Mouse (Mus musculus) forebrain, postnatal 0 days (tissue): ENCODE results near the gene Mmp10. TPM values are rescaled to one million over a fixed set of nuclear protein-coding genes. Genes with fewer than 3 reads are reported as not detected.

ENCODE experiments used
- ATAC-seq: fragments of 200-750 bp; cut with Nextera tagmentation; 2 replicates; pipeline ENCODE4 v1.8.0; 2017; ENCODE audit warnings: mild to moderate bottlenecking, moderate library complexity
- DNase-seq: peaks from one replicate; pipeline ENCODE4 v3.0.0-alpha.2; 2015
- H3K27ac ChIP-seq: fragments of 300-500 bp; sonication (generic); 2 replicates; pipeline ENCODE4 v1.5.1; 2014; ENCODE audit warnings: low read depth, mild to moderate bottlenecking, antibody characterized with exemption, low read length, moderate library complexity, mixed read lengths
- H3K27me3 ChIP-seq: fragments of 300-500 bp; sonication (generic); 2 replicates; pipeline ENCODE4 v1.6.1; 2014; ENCODE audit warnings: mild to moderate bottlenecking, low read length, mixed read lengths; ENCODE audit not compliant: insufficient read depth
- H3K36me3 ChIP-seq: fragments of 300-500 bp; sonication (generic); 2 replicates; pipeline ENCODE4 v1.6.1; 2014; ENCODE audit warnings: mild to moderate bottlenecking, moderate library complexity; ENCODE audit not compliant: insufficient read depth
- H3K4me1 ChIP-seq: fragments of 300-500 bp; sonication (generic); 2 replicates; pipeline ENCODE4 v1.6.1; 2014; ENCODE audit warnings: antibody characterized with exemption; ENCODE audit not compliant: insufficient read depth
- H3K4me2 ChIP-seq: fragments of 300-500 bp; sonication (generic); 2 replicates; pipeline ENCODE4 v1.6.1; 2014; ENCODE audit warnings: low read depth, mild to moderate bottlenecking, moderate library complexity
- H3K4me3 ChIP-seq: fragments of 300-500 bp; sonication (generic); 2 replicates; pipeline ENCODE4 v1.5.1; 2014; ENCODE audit warnings: low read depth, low read length, mixed read lengths
- H3K9ac ChIP-seq: fragments of 300-500 bp; sonication (generic); 2 replicates; pipeline ENCODE4 v1.6.1; 2014; ENCODE audit warnings: mild to moderate bottlenecking
- H3K9me3 ChIP-seq: fragments of 300-500 bp; sonication (generic); 2 replicates; pipeline ENCODE4 v1.6.1; 2016; ENCODE audit warnings: low read length
- CTCF ChIP-seq: sonication (generic); IDR thresholded peaks from 2 replicates; pipeline ENCODE4 v1.5.1; 2016; ENCODE audit warnings: antibody characterized with exemption, control low read depth, low read depth
- WGBS: fragments of 180-500 bp; shearing (Covaris S2); extraction: QIAGEN DNeasy Blood & Tissue Kit; methylation state at CpG from one replicate; pipeline ENCODE4 v1.1.7; 2014; 5-methylcytosine and 5-hydroxymethylcytosine counted together
- polyA plus RNA-seq: library from polyadenylated mRNA; unstranded; fragments of >200 nt; fragmentation: Nextera tagmentation; extraction: Ambion mirVana; gene quantifications from 2 replicates; pipeline ENCODE4 v1.2.1, GENCODE M21; 2015
- total RNA-seq: library from RNA; depleted of rRNA; stranded (reverse); fragments of >200 nt; gene quantifications from 2 replicates; pipeline ENCODE4 v1.2.3, GENCODE M21; 2014

The Mmp10 gene
- total and polyA plus RNA-seq, 2 experiments from 2014 or later = not detected

DNA sequence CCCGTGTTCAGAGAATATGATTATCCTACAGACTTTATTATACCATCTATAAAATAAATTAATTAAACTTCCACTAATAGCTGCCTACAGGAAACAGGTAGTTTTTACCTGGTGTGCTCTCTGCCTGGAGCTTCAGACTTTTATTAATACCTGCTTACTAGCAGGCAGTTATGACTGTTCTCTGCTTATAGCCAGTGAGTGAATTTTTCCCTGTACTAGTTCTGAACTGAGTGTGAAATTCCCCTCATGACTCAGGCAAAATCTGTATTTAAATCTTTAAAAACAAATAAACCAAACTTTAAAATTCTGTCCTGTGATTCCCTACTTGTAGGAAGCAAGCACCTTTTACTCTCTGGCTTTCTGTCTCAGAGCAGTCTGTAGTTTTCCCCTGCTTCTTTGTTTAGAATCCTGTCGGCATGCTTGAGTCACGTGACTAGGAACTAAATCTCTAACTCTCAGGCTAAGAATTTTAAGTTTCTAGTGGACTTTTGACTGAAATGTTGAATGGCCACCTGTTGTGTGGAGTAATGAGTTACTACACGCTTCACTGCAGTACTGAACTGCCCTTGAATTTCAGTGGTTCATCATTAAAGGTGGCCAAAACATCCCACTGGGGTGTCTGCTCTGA, 15.9 kb downstream of the Mmp10 start:
- DNase-seq (no peak), ATAC-seq (no peak)
- Histone ChIP-seq H3K4me1 (no peaks in the 10 kb centered on the region), H3K4me3 (no peak overlapping the region), H3K4me2 (no peak overlapping the region), H3K9me3 (no peaks in the 10 kb centered on the region), H3K27me3 (no peaks in the 10 kb centered on the region), H3K36me3 (no peaks in the 10 kb centered on the region), H3K27ac (no peak overlapping the region), H3K9ac (no peak overlapping the region)
- TF ChIP-seq CTCF = no peak
- 45% methylated on average over 4 of the region's 4 CpGs for WGBS

DNA sequence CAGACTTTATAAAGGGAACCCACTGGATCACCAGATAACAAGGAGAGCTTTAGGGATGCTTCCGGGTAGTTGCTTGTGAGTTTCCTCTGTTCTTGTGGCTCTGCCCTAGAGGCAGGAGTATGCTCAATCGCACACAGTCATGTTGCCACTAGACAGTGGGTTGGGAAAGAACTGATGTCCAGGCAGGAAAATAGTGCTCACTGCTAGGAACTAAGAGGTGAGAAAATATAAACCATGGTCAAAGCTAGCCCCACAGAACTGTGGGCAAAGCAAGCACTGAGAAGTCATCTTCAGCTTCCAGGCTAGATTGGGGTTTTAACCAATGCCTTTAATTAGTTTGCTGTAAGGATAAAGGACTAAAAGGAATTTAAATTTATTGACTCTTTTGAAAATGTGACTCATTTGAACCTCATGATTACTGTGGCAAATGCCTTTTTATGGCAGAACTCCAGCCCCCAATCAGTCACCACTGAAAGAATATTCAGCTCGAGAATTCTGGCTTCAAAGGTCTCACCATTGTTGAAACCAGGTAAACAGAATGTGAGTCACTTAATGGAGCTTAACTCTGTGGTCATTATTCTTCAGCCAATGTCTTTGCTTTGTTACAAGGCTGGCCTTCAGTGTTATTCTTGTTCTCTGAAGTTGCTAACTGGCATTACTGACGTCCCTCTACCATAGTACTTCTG, 24.2 kb downstream of the Mmp10 start:
- TF ChIP-seq CTCF = no peak
- Histone ChIP-seq H3K4me2 (no peak overlapping the region), H3K9me3 (no peaks in the 10 kb centered on the region), H3K27ac (no peak overlapping the region), H3K36me3 (no peaks in the 10 kb centered on the region), H3K9ac (no peak overlapping the region), H3K4me3 (no peak overlapping the region), H3K4me1 (no peaks in the 10 kb centered on the region), H3K27me3 (no peaks in the 10 kb centered on the region)
- no peak for ATAC-seq
- WGBS = 59% methylated on average over 4 of the region's 4 CpGs
- DNase-seq = no peak

DNA sequence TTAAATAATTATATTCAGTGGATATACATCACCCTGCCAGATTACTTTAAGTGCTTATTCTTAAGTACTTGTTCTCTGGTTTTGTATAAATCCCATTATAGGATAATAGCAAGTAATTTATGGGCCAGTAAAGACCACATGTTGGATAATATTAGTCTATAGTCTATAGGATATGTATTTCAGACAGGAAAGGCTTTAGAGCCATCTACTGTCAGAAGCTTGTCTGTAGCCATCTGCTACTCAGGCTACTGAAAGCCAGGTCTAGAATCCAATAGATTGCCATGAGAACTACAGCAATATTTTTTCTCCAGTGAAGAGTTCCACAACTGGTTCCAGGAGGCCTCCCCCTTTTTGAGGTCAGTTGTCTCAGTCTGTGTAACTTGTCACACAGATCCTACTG, 40.6 kb downstream of the Mmp10 start:
- no peak overlapping the region for H3K4me3 ChIP-seq
- no peaks in the 10 kb centered on the region for H3K36me3 ChIP-seq
- H3K9ac ChIP-seq = no peak overlapping the region
- H3K27ac ChIP-seq = no peak overlapping the region
- H3K4me1 ChIP-seq = no peaks in the 10 kb centered on the region
- no peak for ATAC-seq
- no peak for DNase-seq
- no peaks in the 10 kb centered on the region for H3K27me3 ChIP-seq
- H3K9me3 ChIP-seq = no peaks in the 10 kb centered on the region
- H3K4me2 ChIP-seq = no peak overlapping the region
- no peak for TF ChIP-seq CTCF

DNA sequence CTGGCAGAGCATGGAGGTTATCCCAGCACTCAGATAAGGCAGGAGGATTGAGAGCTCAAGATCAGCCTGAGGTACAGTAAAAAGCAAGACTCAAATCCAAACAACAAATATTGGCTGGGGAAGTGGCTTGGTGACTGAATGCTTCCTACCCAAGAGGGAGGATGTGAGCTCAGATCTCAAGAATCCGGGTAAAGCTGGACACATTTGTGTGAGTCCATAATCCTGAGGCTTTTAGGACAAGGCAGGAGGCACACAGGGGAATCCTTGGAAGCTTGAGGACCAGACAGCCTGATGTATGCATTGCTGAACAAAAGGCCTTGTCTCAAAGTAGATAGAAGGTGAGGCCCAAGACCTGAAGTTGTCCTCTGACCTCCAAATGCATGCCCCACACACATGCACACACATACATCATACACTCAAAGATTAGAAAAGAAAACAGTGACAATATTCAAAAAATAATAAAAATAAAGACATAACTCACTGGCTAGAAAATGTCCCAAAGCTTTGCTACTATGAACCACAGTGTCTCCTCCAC, 42.8 kb downstream of the Mmp10 start:
- Histone ChIP-seq H3K4me1 (no peaks in the 10 kb centered on the region), H3K27me3 (no peaks in the 10 kb centered on the region), H3K9me3 (no peaks in the 10 kb centered on the region), H3K9ac (no peak overlapping the region), H3K4me2 (no peak overlapping the region), H3K4me3 (no peak overlapping the region), H3K27ac (no peak overlapping the region), H3K36me3 (no peaks in the 10 kb centered on the region)
- ATAC-seq (no peak), DNase-seq (no peak)
- 78% methylated on average over 1 of the region's 1 CpGs for WGBS
- TF ChIP-seq CTCF = no peak

DNA sequence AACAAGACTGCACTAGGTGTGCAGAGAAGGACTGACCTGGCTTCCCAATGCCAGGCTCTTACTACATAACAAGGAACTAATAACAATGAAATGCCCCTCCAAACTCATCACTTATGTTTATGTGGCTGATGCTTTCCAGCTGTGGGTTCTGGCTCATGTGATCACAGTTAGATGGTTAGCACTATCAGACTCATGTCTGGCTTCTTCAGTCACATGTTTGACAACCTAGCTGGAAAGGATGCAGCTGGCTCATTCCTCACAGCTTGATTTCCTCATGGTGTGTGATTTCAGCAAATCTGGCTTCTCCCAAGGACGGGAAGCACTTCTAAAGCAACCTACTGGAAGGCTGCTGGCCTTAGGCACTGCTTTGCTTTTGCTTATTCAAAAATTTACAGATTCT, 43.3 kb downstream of the Mmp10 start:
- no peaks in the 10 kb centered on the region for H3K4me1 ChIP-seq
- DNase-seq (no peak), ATAC-seq (peak; percentile 51; the same call in 1 of the 2 replicates)
- WGBS = 50% methylated on average over 1 of the region's 1 CpGs
- TF ChIP-seq CTCF = no peak
- H3K27ac ChIP-seq = no peak overlapping the region
- H3K4me3 ChIP-seq = no peak overlapping the region
- no peaks in the 10 kb centered on the region for H3K9me3 ChIP-seq
- H3K4me2 ChIP-seq = no peak overlapping the region
- no peaks in the 10 kb centered on the region for H3K27me3 ChIP-seq
- H3K9ac ChIP-seq = no peak overlapping the region
- no peaks in the 10 kb centered on the region for H3K36me3 ChIP-seq

DNA sequence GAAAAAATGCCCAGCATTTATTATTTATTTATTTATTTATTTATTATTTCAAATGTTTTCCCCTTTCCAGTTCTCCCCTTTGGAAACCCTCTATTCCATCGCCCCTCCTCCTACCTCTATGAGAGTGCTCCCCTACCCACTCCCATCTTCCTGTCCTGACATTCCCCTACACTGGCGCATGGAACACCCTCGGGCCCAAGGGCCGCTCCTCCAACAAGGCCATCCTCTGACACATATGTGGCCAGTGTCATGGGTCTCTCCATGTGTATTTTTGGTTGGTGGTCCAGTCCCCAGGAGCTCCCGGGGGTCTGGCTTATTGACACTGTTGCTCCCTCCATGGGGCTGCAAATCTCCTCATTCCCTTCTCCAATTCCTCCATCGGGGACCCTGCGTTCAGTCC, 43.8 kb downstream of the Mmp10 start:
- Histone ChIP-seq H3K9me3 (no peaks in the 10 kb centered on the region), H3K9ac (no peak overlapping the region), H3K4me1 (no peaks in the 10 kb centered on the region), H3K4me3 (no peak overlapping the region), H3K27me3 (no peaks in the 10 kb centered on the region), H3K27ac (no peak overlapping the region), H3K36me3 (no peaks in the 10 kb centered on the region), H3K4me2 (no peak overlapping the region)
- 87% methylated on average over 7 of the region's 7 CpGs for WGBS
- ATAC-seq (no peak), DNase-seq (no peak)
- TF ChIP-seq CTCF = no peak

DNA sequence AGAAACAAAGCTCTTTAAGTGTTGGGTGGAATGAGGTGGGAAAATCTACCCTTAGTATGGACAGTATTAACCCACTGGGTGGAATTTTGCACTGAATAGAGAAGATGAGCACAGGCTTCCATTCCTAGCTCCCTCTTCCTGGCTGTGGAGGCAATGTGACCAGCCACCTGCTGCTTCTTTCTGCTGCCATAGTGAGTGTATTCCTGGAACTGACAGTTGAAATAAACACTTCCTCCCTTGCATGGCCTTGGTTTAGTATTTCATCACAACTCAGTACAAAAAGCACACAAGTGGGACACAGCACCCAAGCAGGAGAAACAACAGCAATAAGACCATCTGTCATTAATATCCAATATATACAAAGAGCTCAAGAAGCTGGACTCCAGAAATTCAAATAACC, 49.8 kb downstream of the Mmp10 start:
- H3K27me3 ChIP-seq = no peaks in the 10 kb centered on the region
- H3K36me3 ChIP-seq = no peaks in the 10 kb centered on the region
- H3K4me3 ChIP-seq = no peak overlapping the region
- no peak overlapping the region for H3K27ac ChIP-seq
- TF ChIP-seq CTCF = no peak
- no peaks in the 10 kb centered on the region for H3K4me1 ChIP-seq
- H3K4me2 ChIP-seq = no peak overlapping the region
- ATAC-seq = no peak
- no peak for DNase-seq
- no peak overlapping the region for H3K9ac ChIP-seq
- H3K9me3 ChIP-seq = no peaks in the 10 kb centered on the region
